Mouse (Mus musculus) spleen, adult 2 months (tissue): Measurements from ENCODE around the gene Naa25. TPM values are rescaled to one million over a fixed set of nuclear protein-coding genes. Genes with fewer than 3 reads are reported as not detected.
A peak's percentile ranks its signal among the peaks of the same experiment; 100 is the strongest.

ENCODE experiments used
- DNase-seq, 2 experiments: peaks; one replicate each; pipeline versions ENCODE4 v3.0.0 to v3.0.0-alpha.2; 2012 to 2021; ENCODE audit warnings: low spot score in 2 of 2, low read depth in 1 of 2
- H3K27ac ChIP-seq: fragments of 200-500 bp; 2 replicates; pipeline ENCODE4 v1.5.1; 2012; ENCODE audit warnings: low read length, inconsistent platforms; ENCODE audit not compliant: insufficient read depth
- H3K27me3 ChIP-seq: fragments of 200-500 bp; 2 replicates; pipeline ENCODE4 v1.6.1; 2012; ENCODE audit warnings: mild to moderate bottlenecking, moderate library complexity, low read length, inconsistent platforms; ENCODE audit not compliant: control insufficient read depth, insufficient read depth
- H3K36me3 ChIP-seq: fragments of 200-500 bp; 2 replicates; pipeline ENCODE4 v1.6.1; 2012; ENCODE audit warnings: mild to moderate bottlenecking, low read length, inconsistent platforms; ENCODE audit not compliant: control insufficient read depth, insufficient read depth
- H3K4me1 ChIP-seq: fragments of 200-500 bp; 2 replicates; pipeline ENCODE4 v1.6.1; 2011; ENCODE audit warnings: inconsistent platforms; ENCODE audit not compliant: control insufficient read depth, insufficient read depth, insufficient read length
- H3K4me3 ChIP-seq: fragments of 200-500 bp; 2 replicates; pipeline ENCODE4 v1.5.1; 2011; ENCODE audit warnings: mild to moderate bottlenecking, inconsistent platforms; ENCODE audit not compliant: insufficient read depth, insufficient read length; ENCODE audit errors: extremely low read depth
- CTCF ChIP-seq: fragments of 200-500 bp; IDR thresholded peaks from 2 replicates; pipeline ENCODE4 v1.5.1; 2011; ENCODE audit warnings: mild to moderate bottlenecking, inconsistent platforms; ENCODE audit not compliant: insufficient read depth, insufficient read length, insufficient replicate concordance; ENCODE audit errors: extremely low read depth
- POLR2A ChIP-seq: fragments of 200-500 bp; IDR thresholded peaks from 2 replicates; pipeline ENCODE4 v1.6.1; 2011; ENCODE audit warnings: low read depth, low read length, inconsistent platforms
- WGBS: fragments of 180-500 bp; shearing (Covaris S2); methylation state at CpG from one replicate; pipeline ENCODE4 v1.1.7; 2018; 5-methylcytosine and 5-hydroxymethylcytosine counted together
- polyA plus RNA-seq: library from polyadenylated mRNA; depleted of rRNA; stranded (reverse); fragments of >200 nt; gene quantifications from 2 replicates; pipeline ENCODE4 v1.2.3, GENCODE M21; 2012

The Naa25 gene
- polyA plus RNA-seq, 1 experiment, result 7.5 TPM

DNA sequence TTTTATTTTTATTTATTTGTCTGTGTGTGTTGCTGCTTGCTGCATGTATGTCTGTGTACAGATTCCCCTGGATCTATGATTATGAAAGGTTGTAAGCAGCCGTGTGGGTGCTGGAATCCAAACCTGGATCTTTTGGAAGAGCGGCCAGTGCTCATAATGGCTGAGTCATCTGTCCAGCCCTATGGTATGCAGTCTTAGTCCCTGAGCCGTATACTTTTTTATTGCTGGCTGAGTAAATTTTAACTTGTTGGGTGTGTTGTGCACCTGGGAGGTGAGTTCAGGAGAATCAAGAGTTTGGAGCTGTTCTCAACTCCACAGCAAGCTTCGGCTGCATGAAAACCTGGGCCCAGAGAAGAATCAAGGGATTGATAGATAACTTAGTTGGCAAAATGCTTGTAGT is 13.2 kb downstream of the Naa25 start:
- DNase-seq, result no peak
- Histone ChIP-seq H3K36me3 (peaks cover 44% of the 10 kb centered on the region), H3K27ac (no peak overlapping the region), H3K27me3 (no peaks in the 10 kb centered on the region), H3K4me1 (no peaks in the 10 kb centered on the region), H3K4me3 (no peak overlapping the region)
- WGBS, result 94% methylated on average over 4 of the region's 4 CpGs
- TF ChIP-seq CTCF (no peak), POLR2A (no peak)

DNA sequence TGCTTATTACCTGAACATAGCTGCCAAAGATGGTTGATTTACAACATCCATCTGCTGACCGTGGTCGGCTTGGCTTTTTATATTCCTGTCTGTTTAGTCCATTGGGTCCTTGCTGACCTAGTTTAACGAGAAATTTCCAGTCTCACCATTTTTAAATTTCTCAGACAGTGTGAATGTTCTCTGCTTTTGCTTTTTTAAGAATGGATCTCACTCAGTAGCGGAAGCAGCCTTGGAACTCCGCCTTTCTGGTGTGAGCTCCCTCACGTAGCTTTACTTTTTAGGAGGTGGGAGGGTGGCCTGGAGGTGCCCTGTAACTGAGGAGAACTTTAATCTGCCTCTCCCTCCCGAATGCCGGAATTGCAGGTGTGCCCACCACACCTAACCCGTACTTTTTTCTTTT is 23.0 kb downstream of the Naa25 start:
- Histone ChIP-seq H3K4me3 (no peak overlapping the region), H3K4me1 (no peaks in the 10 kb centered on the region), H3K27ac (no peak overlapping the region), H3K36me3 (peaks cover 54% of the 10 kb centered on the region), H3K27me3 (no peaks in the 10 kb centered on the region)
- 97% methylated on average over 9 of the region's 9 CpGs for WGBS
- no peak for DNase-seq
- TF ChIP-seq POLR2A (no peak), CTCF (no peak)

DNA sequence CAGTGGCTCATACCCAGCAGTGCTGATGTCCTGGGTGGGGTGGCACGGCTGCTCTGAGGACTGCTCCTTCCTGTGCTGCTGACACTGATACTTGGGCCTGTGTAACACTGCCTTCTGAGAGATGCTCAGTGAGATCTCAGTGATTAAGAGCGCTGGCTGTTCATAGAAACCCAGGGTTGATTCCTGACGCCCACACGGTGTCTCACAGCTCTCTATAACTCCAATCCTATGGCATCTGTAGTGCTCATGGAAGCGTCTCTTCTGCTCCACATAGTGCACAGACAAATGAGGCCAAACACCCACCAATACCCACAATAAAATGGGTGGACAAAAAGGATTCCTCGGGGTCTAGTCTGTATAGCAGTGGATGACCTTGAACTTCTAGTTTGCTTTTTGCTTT is 25.1 kb downstream of the Naa25 start:
- no peak for TF ChIP-seq POLR2A
- TF ChIP-seq CTCF, result no peak
- H3K4me3 ChIP-seq, result no peak overlapping the region
- WGBS, result 89% methylated on average over 6 of the region's 6 CpGs
- H3K27ac ChIP-seq, result no peak overlapping the region
- peaks cover 55% of the 10 kb centered on the region for H3K36me3 ChIP-seq
- no peaks in the 10 kb centered on the region for H3K4me1 ChIP-seq
- no peaks in the 10 kb centered on the region for H3K27me3 ChIP-seq
- DNase-seq, result no peak

DNA sequence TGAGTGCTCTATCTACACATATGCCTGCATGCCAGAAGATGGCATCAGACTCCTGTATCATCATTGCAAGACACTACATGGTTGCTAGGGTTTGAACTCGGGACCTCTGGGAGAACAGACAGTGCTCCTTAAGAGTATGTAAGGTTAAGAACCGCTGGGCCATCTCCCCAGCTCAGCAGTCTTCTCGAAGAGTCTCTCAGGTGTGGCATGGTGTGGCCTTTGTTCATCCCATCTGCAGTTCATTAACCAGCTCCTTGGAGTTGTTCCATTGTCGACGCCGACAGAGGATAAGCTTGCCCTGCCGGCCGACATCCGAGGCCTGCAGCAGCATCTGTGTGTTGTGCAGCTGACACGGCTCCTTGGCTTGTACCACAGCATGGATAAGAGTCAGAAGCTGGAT is 25.6 kb downstream of the Naa25 start:
- Histone ChIP-seq H3K36me3 (peaks cover 56% of the 10 kb centered on the region), H3K27me3 (no peaks in the 10 kb centered on the region), H3K4me3 (no peak overlapping the region), H3K27ac (no peak overlapping the region), H3K4me1 (no peaks in the 10 kb centered on the region)
- 94% methylated on average over 10 of the region's 10 CpGs for WGBS
- no peak for DNase-seq
- no peak for TF ChIP-seq CTCF
- no peak for TF ChIP-seq POLR2A

- Histone ChIP-seq H3K27me3 (no peaks in the 10 kb centered on the region), H3K4me3 (no peak overlapping the region), H3K27ac (no peak overlapping the region), H3K36me3 (peaks cover 67% of the 10 kb centered on the region), H3K4me1 (no peaks in the 10 kb centered on the region)
- DNase-seq, result no peak
- TF ChIP-seq POLR2A (no peak), CTCF (no peak)
- WGBS, result 92% methylated on average over 3 of the region's 3 CpGs
These were observed 31.2 kb downstream of the Naa25 start for GRCm38 (mm10) chr5:121428954-121429353.

DNA sequence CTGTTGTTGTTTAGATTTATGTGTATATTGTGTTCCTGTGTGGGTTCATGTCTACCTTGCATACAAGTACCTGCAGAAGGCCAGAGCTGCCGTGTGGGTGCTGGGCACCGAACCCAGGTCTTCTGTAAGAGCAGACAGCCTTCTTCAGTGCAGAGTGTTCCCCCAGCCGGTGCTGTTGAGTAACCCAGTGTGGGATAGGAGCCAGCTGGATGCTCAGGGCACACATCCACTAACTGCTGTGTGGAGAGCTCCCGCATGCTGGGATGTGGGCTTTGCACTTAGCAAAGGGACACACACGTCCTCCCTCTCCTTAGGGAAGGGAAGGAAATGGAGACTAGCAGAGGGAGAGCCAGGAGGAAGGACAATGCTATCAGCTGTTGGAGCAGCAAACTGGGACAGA is 40.4 kb downstream of the Naa25 start:
- no peak overlapping the region for H3K27ac ChIP-seq
- no peak for TF ChIP-seq CTCF
- no peak for TF ChIP-seq POLR2A
- no peak for DNase-seq
- peaks cover 44% of the 10 kb centered on the region for H3K36me3 ChIP-seq
- 96% methylated on average over 5 of the region's 5 CpGs for WGBS
- no peaks in the 10 kb centered on the region for H3K27me3 ChIP-seq
- no peak overlapping the region for H3K4me3 ChIP-seq
- H3K4me1 ChIP-seq, result no peaks in the 10 kb centered on the region

DNA sequence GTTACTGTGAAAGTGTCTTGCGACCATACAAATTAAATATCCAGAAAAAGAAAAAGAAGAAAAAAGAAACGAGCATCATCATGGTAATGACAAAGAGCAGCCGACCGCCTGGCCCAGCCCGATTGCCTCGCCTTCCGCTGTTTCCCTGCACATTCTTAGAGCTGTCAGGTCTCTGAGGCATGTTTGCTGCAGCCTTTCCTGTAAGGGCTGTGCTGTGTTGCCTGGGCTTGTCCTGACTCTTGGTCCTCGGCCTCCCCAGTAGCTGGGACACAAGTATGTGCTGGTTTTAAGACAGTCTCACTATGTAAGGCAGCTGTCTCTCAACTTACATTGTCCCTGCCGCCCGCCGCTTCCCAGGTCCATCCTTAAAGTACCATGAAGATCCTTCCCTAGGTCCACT is 41.0 kb downstream of the Naa25 start:
- 95% methylated on average over 11 of the region's 11 CpGs for WGBS
- H3K4me1 ChIP-seq, result no peaks in the 10 kb centered on the region
- H3K27me3 ChIP-seq, result no peaks in the 10 kb centered on the region
- no peak overlapping the region for H3K27ac ChIP-seq
- no peak for TF ChIP-seq POLR2A
- TF ChIP-seq CTCF, result no peak
- no peak for DNase-seq
- peaks cover 39% of the 10 kb centered on the region for H3K36me3 ChIP-seq
- no peak overlapping the region for H3K4me3 ChIP-seq

DNA sequence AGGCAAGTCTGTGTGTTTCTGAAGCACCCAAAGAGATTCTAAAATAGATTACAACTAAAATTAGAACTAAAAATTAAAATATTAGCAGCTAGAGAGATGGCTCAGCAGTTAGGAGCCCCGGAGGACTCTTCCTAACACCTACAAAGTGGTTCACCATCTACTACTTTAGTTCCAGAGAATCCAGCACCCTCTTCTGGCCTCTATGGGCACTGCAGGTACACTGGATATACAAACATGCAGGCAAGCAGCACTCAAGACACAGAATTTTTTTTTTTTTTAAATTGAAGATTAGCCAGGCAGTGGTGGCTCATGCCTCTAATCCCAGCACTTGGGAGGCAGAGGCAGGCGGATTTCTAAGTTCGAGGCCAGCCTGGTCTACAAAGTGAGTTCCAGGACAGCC is 45.8 kb downstream of the Naa25 start:
- no peak overlapping the region for H3K4me3 ChIP-seq
- no peak for TF ChIP-seq POLR2A
- TF ChIP-seq CTCF, result no peak
- peaks cover 56% of the 10 kb centered on the region for H3K36me3 ChIP-seq
- H3K4me1 ChIP-seq, result no peaks in the 10 kb centered on the region
- no peak overlapping the region for H3K27ac ChIP-seq
- no peaks in the 10 kb centered on the region for H3K27me3 ChIP-seq
- DNase-seq, result peak; percentile 17 to 25
- WGBS, result 92% methylated on average over 3 of the region's 3 CpGs
